Mouse (Mus musculus) testis, adult 2 months (tissue): Measurements from ENCODE around the gene Olfr519. TPM values are rescaled to one million over a fixed set of nuclear protein-coding genes. Genes with fewer than 3 reads are reported as not detected.

Experiments
- H3K27ac ChIP-seq: fragments of 200-500 bp; 2 replicates; pipeline ENCODE4 v1.5.1; 2012; ENCODE audit warnings: low read depth, low read length; ENCODE audit not compliant: control insufficient read depth, insufficient read depth
- H3K27me3 ChIP-seq: fragments of 200-500 bp; 2 replicates; pipeline ENCODE4 v1.6.1; 2012; ENCODE audit warnings: mild to moderate bottlenecking, low read length, moderate library complexity; ENCODE audit not compliant: control insufficient read depth, insufficient read depth
- H3K36me3 ChIP-seq: fragments of 200-500 bp; 2 replicates; pipeline ENCODE4 v1.6.1; 2012; ENCODE audit warnings: mild to moderate bottlenecking, low read length; ENCODE audit not compliant: control insufficient read depth, insufficient read depth
- H3K4me1 ChIP-seq: fragments of 200-500 bp; 2 replicates; pipeline ENCODE4 v1.6.1; 2012; ENCODE audit warnings: low read length; ENCODE audit not compliant: control insufficient read depth, insufficient read depth
- H3K4me3 ChIP-seq: fragments of 200-500 bp; 2 replicates; pipeline ENCODE4 v1.5.1; 2012; ENCODE audit warnings: low read depth, mild to moderate bottlenecking, low read length, moderate library complexity, mixed read lengths; ENCODE audit not compliant: control insufficient read depth
- CTCF ChIP-seq: fragments of 200-500 bp; IDR thresholded peaks from 2 replicates; pipeline ENCODE4 v1.5.1; 2012; ENCODE audit warnings: low read depth, mild to moderate bottlenecking, inconsistent platforms, low read length, moderate library complexity; ENCODE audit not compliant: control insufficient read depth, insufficient read depth, insufficient replicate concordance
- POLR2A ChIP-seq: fragments of 200-500 bp; IDR thresholded peaks from 2 replicates; pipeline ENCODE4 v1.6.1; 2012; ENCODE audit warnings: low read depth, mild to moderate bottlenecking, inconsistent platforms, low read length, moderate library complexity; ENCODE audit not compliant: control insufficient read depth
- polyA plus RNA-seq: library from polyadenylated mRNA; depleted of rRNA; stranded (reverse); fragments of >200 nt; gene quantifications from 2 replicates; pipeline ENCODE4 v1.2.3, GENCODE M21; 2012; rRNA removed

Olfr519 gene
- polyA plus RNA-seq, 1 experiment: not detected

- Histone ChIP-seq H3K27ac (no peak within 1 kb of the TSS), H3K27me3 (no peaks in the 10 kb centered on the region), H3K36me3 (no peaks in the 10 kb centered on the region), H3K4me1 (peaks cover 3% of the 10 kb centered on the region; the same call in 1 of the 2 replicates), H3K4me3 (no peak within 1 kb of the TSS)
- no peak for TF ChIP-seq POLR2A
- no peak for TF ChIP-seq CTCF
Observed at GRCm38 (mm10) chr7:108929726-108930393, 35.6 kb upstream of the Olfr519 start, which contains the start of gene Nlrp10. Gene Nlrp10, minus strand, starts transcription at chr7:108930178.

DNA sequence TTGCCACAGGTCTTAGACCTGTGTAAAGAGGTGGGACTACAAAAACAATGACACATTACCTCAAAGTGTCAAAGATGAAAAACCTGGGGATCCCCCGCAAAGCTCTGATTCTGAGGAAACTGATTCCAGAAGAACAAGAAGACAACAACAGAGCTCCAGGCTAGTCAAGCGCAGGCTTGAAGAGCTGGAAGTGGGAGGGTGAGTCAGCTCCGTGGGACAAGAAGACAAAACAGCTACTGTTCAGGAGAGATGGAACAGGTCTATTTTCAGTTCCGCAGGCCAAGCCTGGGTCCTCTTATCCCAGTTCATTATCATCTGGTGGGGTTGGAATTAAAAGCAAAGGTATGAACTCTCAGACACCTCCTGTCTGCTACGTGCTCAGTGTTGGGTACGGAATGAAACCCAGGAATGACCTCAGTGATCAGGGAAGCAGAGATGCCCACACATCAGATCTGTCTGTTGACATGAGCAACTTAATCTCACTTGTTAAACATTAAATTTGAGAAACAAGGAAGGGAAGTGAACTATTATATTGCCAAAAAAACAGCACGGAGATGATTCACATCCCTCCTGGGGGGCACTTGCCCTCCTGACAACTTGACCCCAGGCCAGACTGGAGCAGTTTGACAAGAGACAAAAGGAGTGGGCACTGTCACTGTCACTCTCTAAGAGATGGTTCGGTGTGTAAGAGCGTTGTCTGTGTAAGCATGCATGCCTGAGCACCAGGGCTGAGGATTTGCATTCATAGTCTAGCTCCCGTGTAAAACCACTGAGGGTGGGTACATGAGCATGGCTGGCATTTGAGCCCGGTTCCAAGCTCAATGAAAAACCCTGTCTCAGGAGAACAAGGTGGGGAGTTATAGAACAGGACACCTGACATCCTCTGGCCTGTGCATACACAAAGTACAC lies 34.3 kb upstream of the Olfr519 start:
- H3K27me3 ChIP-seq: no peaks in the 10 kb centered on the region
- TF ChIP-seq POLR2A (no peak), CTCF (no peak)
- no peaks in the 10 kb centered on the region for H3K36me3 ChIP-seq
- H3K4me1 ChIP-seq: peaks cover 3% of the 10 kb centered on the region; the same call in 1 of the 2 replicates
- H3K4me3 ChIP-seq: no peak overlapping the region
- no peak overlapping the region for H3K27ac ChIP-seq

GRCm38 (mm10) chr7:108927043-108927442 lies 32.8 kb upstream of the Olfr519 start:
- TF ChIP-seq CTCF: no peak
- TF ChIP-seq POLR2A: no peak
- Histone ChIP-seq H3K4me1 (peaks cover 3% of the 10 kb centered on the region; the same call in 1 of the 2 replicates), H3K27me3 (no peaks in the 10 kb centered on the region), H3K27ac (no peak overlapping the region), H3K36me3 (no peaks in the 10 kb centered on the region), H3K4me3 (no peak overlapping the region)

DNA sequence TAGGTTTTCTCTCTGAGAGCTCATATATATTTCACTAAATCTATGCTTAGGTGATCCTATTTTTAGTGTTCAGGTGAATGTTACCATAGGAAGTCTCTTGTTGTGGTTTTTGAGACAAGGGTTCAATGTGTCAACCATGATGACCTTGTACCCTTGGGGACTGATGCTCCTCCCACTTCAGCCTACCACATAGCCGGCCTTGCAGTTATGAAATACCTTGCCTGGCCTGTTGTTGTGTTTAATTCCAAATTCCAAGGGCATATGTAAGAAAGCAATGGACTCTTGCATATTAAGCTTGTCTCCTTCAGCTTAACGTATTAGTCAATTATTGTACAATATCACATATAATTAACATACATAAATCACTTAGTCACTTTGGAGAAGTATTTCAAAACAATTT lies 9.7 kb upstream of the Olfr519 start:
- no peak overlapping the region for H3K27ac ChIP-seq
- no peaks in the 10 kb centered on the region for H3K4me1 ChIP-seq
- H3K4me3 ChIP-seq: no peak overlapping the region
- H3K27me3 ChIP-seq: no peaks in the 10 kb centered on the region
- no peaks in the 10 kb centered on the region for H3K36me3 ChIP-seq
- TF ChIP-seq POLR2A (no peak), CTCF (no peak)

GRCm38 (mm10) chr7:108884906-108885305 lies 9.3 kb downstream of the Olfr519 start, which contains the start of gene Olfr518:
Gene Olfr518, minus strand, starts transcription at chr7:108885006.
- no peak for TF ChIP-seq CTCF
- TF ChIP-seq POLR2A: no peak
- Histone ChIP-seq H3K4me3 (no peak within 1 kb of the TSS), H3K27me3 (no peaks in the 10 kb centered on the region), H3K27ac (no peak within 1 kb of the TSS), H3K4me1 (no peaks in the 10 kb centered on the region), H3K36me3 (no peaks in the 10 kb centered on the region)

GRCm38 (mm10) chr7:108872279-108872678 lies 21.9 kb downstream of the Olfr519 start, which contains the start of gene Olfr517:
Gene Olfr517, minus strand, starts transcription at chr7:108872379.
- Histone ChIP-seq H3K36me3 (no peaks in the 10 kb centered on the region), H3K27me3 (no peaks in the 10 kb centered on the region), H3K4me1 (no peaks in the 10 kb centered on the region), H3K27ac (no peak within 1 kb of the TSS), H3K4me3 (no peak within 1 kb of the TSS)
- TF ChIP-seq CTCF: no peak

- Histone ChIP-seq H3K27me3 (no peaks in the 10 kb centered on the region), H3K4me3 (no peak within 1 kb of the TSS), H3K4me1 (no peaks in the 10 kb centered on the region), H3K27ac (no peak within 1 kb of the TSS), H3K36me3 (no peaks in the 10 kb centered on the region)
- TF ChIP-seq POLR2A (no peak), CTCF (no peak)
Observed at GRCm38 (mm10) chr7:108850429-108850828, 43.8 kb downstream of the Olfr519 start, which contains the start of gene Olfr516. Gene Olfr516, minus strand, starts transcription at chr7:108850529.

Other genes starting within 250 kb of the Olfr519 start
- gene Olfr509, start 242.5 kb downstream of the Olfr519 start, polyA plus RNA-seq: not detected in 2 replicates
- not detected in 2 replicates for gene Olfr510, start 228.0 kb downstream of the Olfr519 start, polyA plus RNA-seq
- 0.10 and 0.12 TPM in 2 replicates for gene Olfr512, start 181.1 kb downstream of the Olfr519 start, polyA plus RNA-seq
- gene Olfr513, start 143.4 kb downstream of the Olfr519 start, polyA plus RNA-seq: not detected in 2 replicates
- not detected in 2 replicates for gene Olfr514, start 68.4 kb downstream of the Olfr519 start, polyA plus RNA-seq
- not detected in 2 replicates for gene Olfr516, start 43.9 kb downstream of the Olfr519 start, polyA plus RNA-seq
- not detected in 2 replicates for gene Olfr517, start 22.0 kb downstream of the Olfr519 start, polyA plus RNA-seq
- gene Olfr518, start 9.4 kb downstream of the Olfr519 start, polyA plus RNA-seq: not detected in 2 replicates
- 0.06 and 0.10 TPM in 2 replicates for gene Nlrp10, start 35.8 kb upstream of the Olfr519 start, polyA plus RNA-seq
- 54.7 and 70.9 TPM in 2 replicates for gene Eif3f, start 40.0 kb upstream of the Olfr519 start, polyA plus RNA-seq
- gene Tub, start 55.9 kb upstream of the Olfr519 start, polyA plus RNA-seq: 11.8 and 12.5 TPM in 2 replicates
- 4.1 and 4.5 TPM in 2 replicates for gene Ric3, start 188.9 kb upstream of the Olfr519 start, polyA plus RNA-seq